Mouse (Mus musculus) layer of hippocampus, adult 18-20 months (tissue): ENCODE measurements around the gene Cyb561. TPM values are rescaled to one million over a fixed set of nuclear protein-coding genes. Genes with fewer than 3 reads are reported as not detected.

ENCODE experiments used
- DNase-seq, 2 experiments: peaks; one replicate each; pipeline ENCODE4 v3.0.0; 2022; ENCODE audit warnings: low spot score in 2 of 2
- total RNA-seq, 2 experiments: library from RNA; stranded (reverse); gene quantifications; 2 replicates each; pipeline ENCODE4 v1.2.3; 2021

The Cyb561 gene
- total RNA-seq, 2 experiments from 2014 or later, result 48.7 to 64.4 TPM

DNA sequence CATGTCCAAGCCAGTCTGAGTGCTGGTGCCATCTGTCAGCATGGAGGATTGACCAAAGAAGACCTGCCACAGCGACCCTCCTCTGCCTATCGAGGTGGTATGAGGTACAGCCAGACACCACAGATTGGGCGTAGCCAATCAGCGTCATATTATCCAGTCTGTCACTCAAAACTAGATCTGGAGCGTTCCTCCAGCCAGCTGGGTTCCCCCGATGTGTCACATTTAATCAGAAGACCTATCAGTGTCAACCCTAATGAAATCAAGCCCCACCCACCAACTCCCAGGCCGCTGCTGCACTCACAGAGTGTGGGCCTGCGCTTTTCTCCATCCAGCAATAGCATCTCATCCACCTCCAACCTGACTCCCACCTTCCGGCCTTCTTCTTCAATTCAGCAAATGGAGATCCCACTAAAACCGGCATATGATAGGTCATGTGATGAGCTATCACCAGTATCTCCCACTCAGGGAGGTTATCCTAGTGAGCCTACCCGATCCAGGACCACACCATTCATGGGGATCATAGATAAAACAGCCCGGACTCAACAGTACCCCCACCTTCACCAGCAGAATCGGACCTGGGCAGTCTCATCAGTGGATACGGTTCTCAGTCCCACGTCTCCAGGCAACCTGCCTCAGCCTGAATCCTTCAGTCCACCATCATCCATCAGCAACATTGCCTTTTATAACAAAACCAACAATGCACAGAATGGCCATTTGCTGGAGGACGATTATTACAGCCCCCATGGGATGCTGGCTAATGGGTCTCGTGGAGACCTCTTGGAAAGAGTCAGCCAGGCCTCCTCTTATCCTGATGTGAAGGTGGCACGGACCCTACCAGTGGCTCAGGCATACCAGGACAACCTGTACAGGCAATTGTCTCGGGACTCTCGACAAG, 30.1 kb downstream of the Cyb561 start:
- peak in 1 of 2 experiments; percentile 54 for DNase-seq

DNA sequence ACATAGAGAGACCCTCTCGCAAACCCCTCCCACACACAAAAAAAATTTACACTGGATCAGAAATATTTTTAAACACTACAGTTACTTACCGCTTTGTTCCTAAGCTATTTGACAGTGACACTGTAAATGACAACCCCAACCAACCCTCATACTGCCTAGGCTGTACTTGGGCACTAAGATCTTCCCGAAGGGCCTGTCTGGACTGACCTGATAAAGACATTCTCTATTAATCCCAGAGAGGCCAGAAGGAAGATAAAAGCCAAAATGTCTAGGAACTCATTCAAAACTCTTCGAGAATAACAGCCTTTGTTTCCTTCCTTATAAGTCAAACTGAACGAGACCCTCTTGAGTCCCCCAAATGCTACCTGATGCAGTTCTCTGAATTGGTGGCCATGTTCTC, 31.9 kb downstream of the Cyb561 start:
- DNase-seq, result no peak

GRCm38 (mm10) chr11:105920836-105921235, 32.3 kb downstream of the Cyb561 start:
- no peak for DNase-seq

DNA sequence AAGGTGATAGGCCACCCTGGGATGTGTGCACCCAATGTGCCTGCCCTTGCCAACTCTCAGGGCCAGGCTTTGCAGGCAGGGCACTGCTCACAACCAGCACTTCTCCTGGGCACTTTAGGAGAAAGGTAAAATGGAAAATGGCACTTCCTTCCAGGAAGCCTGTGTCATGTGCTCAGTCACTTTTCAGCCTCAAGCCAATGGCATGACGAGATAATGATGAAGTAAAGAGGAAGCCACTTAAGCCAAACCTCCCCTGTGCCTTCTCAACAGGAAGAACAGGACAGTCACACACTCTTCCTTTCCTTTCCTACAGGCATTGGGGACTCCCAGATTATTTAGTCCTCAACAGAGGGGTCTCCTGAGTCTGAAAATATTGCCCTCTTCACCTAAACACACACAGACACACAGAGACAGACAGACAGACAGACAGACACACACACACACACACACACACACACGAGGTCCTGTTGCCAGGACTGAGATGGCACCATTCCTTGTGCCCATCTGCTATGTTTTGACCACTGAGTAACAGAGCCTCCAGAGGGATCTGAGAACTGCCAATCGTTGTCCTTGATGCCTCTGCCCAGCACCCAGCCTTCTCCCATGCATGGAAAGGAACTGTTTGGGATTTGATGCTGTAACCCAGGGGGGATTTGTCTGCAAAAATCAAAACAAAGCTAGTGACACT, 32.9 kb downstream of the Cyb561 start:
- no peak for DNase-seq

DNA sequence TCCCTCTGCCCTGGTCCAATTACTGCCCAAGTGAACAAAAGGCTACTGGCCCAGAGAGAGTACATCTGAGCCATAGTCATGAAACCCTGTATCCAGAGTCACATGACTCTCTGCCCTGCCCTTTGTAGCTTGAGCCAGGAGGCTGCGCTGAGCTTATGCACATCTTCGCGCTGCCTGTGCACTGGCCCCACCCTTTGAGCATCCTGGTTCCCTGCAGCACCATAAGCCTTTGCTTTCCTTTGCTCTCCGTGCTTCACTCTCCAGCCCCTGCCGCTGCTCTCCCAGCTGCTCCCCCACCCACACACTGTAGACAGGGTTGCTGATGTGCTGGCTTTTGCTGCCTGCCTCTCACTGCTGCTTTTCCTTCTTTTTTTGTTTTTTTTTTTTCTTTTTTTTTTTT, 39.6 kb downstream of the Cyb561 start:
- peak in 1 of 2 experiments; percentile 45 for DNase-seq

GRCm38 (mm10) chr11:105911592-105912375, 41.4 kb downstream of the Cyb561 start:
- DNase-seq, result peak; percentile 63 to 92

DNA sequence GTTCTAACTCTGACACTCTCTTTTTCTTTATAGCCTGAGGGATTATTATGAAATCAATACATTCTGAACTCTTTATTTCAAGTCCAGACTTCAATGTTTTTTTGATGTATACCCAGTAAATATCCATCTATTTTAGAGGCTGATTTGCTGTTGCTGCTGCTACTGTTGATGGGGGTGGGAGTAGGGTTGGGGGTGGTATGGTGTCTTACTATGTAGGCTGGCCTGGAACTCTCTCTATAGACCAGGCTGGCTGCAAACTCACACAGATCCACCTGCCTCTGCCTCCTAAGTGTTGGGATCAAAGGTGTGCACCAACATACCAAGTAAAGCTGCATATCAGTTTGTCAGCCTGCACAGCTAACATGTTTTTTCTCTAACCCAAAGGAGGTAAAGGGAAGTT, 42.0 kb downstream of the Cyb561 start:
- DNase-seq, result no peak

GRCm38 (mm10) chr11:105909617-105910016, 43.5 kb downstream of the Cyb561 start:
- no peak for DNase-seq

- no peak for DNase-seq
Measured at GRCm38 (mm10) chr11:105908926-105909325, 44.2 kb downstream of the Cyb561 start.

DNA sequence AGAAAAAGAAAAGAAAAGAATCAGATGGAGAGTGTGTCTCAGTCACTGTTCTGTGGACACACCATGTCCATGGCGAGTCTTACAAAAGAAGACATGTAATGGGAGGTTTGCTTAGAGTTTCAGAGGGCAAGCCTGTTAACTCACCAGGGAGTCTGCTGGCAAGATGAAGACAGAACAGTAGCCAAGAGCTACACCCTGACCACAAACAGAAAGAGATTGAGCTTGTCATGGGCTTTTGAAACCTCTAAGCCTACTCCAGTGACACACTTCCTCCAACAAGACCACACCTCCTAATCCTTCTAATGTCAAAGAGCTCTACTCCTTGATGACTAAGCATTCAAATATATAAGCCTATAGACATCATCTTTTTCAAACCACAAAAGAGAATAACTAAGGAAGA, 45.8 kb downstream of the Cyb561 start:
- DNase-seq, result no peak

DNA sequence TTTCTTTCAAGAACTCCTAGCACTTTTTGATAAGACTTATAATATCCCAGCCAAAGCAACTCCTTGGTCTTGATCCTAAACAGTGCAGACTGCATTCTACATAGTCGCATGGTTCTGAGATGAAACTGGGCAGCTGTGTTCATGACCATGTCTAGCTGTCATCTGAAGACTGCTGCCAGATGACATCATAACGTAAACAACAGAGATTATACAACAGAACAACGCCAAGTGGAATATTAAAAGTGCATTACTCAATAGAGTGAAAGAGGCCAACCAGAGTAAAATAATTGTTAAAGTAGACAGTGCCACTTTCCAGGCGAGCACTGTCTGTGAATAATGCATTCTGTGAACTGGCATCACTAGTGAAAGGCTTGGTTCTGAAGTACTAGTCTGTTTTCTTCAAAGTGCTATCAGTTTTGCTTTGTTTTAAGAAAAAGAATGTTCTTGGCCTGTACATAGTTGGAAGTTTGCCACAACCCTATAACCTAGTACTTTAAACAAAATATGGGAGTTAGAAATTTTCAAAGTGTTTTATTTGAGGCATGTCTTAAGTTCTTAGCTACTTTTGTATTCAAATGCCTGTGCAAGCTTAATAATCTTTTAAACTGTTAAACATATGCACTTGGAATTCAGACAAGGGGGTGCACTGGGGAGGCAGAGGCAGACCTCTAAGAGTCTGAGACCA, 47.5 kb downstream of the Cyb561 start:
- no peak for DNase-seq

DNA sequence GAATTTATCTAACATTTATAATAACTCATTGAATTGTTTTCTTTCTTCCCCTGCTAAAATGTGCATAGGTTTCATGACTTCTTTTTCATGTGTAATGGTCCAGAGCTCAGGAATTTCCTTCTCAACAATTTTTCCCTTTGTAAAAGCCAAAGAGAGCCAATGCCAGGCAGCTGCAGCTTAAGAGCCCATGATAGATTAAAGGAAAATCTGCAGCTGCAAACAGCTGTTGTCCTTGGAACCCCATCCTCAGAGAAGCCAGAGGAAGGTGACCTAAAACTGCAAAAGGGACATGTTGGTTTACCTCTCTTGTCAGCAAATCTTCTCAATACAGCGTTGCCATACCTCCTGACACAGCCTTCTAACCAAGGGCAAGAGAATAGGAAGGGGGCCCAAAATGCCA, 50.2 kb downstream of the Cyb561 start:
- DNase-seq, result no peak

DNA sequence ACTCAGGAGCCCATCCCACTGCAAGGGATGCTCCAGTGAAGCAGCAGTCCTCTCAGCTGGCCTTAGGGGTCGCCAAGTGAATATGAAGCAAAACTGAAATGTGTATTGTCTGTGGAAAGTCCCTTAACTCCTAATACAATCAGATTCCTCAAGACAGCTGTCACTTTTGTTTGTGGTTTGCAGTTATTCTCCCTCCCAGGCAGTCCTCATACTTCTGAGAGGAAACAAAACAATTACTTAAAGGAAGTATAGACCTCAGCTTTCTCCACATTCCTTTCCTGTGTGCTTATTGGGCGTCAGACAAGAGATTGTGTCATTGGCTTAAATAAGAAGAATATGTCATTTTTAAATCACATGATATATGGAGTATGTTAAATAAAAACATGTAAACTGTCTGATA, 51.6 kb downstream of the Cyb561 start:
- no peak for DNase-seq

DNA sequence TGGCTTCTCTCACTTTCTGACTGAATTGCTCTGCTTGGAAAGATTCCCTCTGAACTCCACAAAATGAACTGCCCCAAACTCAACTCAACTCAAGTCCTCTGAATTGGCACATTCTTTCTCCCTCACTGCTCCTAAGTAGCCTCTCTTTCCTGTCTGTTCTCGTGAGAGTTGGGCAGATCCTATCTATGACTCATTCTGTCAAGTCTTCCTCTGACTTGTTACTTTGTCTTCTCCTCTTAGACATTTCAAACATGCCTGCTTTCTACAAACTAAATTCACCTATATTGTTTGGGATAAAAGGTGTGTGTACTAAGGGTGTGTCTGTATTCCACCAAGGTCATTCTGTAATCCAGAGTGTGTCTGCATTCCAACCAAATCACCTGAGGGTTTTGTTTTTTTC, 54.0 kb downstream of the Cyb561 start:
- DNase-seq, result no peak

- DNase-seq, result no peak
Measured at GRCm38 (mm10) chr11:105887281-105887680, 65.9 kb downstream of the Cyb561 start.

DNA sequence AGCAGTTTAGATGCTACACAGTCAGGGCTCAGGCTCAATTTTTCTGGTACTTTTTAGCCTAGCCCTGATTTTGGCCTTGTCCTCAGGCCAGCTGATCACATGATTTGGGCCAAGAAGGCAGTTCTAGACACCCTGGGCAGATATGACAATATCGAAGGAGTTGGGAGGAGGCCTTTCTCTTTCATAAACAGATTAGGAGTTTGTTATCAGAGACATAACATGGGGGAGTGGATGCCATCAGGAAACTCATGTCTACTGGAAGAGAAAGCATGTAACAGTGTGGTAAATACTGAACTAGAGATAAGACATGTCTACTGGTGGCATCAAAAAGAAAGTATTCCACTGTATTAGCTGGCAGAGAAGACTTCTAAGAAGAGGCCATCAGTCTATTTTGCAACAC, 67.6 kb downstream of the Cyb561 start:
- DNase-seq, result no peak

Other genes with a start within 250 kb of the Cyb561 start
- gene Ace, start 14.6 kb upstream of the Cyb561 start, total RNA-seq, result 1 to 10 TPM; 6.0 to 9.2 TPM
- not detected for gene Ace3, start 41.3 kb upstream of the Cyb561 start, total RNA-seq
- gene Kcnh6, start 54.8 kb upstream of the Cyb561 start, total RNA-seq, result under 1 TPM; 0.72 to 0.94 TPM
- 100 to 1,000 TPM; 129 to 131 TPM for gene Dcaf7, start 83.5 kb upstream of the Cyb561 start, total RNA-seq
- gene Taco1, start 112.7 kb upstream of the Cyb561 start, total RNA-seq, result 10 to 100 TPM; 18.3 TPM
- gene Map3k3, start 131.3 kb upstream of the Cyb561 start, total RNA-seq, result 10 to 100 TPM; 30.4 to 32.6 TPM
- 1 to 10 TPM in 1 of 2 experiments, not detected in 1; 1.4 TPM for gene Gm10840, start 207.5 kb upstream of the Cyb561 start, total RNA-seq
- 100 to 1,000 TPM; 144 to 147 TPM for gene Limd2, start 207.5 kb upstream of the Cyb561 start, total RNA-seq
- 10 to 100 TPM; 26.6 to 29.2 TPM for gene Strada, start 248.8 kb upstream of the Cyb561 start, total RNA-seq